Mouse (Mus musculus) heart, adult 2 months (tissue): ENCODE data around the gene Tead2. TPM values are rescaled to one million over a fixed set of nuclear protein-coding genes. Genes with fewer than 3 reads are reported as not detected.

Source experiments
- DNase-seq, 2 experiments: peaks; one replicate each; pipeline ENCODE4 v3.0.0; 2021
- H3K27ac ChIP-seq: fragments of 200-600 bp; 2 replicates; pipeline ENCODE4 v1.8.1; 2022
- H3K27me3 ChIP-seq: fragments of 200-500 bp; 2 replicates; pipeline ENCODE4 v1.6.1; 2012; ENCODE audit warnings: mild to moderate bottlenecking, low read length, inconsistent platforms, mixed read lengths; ENCODE audit not compliant: control insufficient read depth, insufficient read depth
- H3K36me3 ChIP-seq: fragments of 200-500 bp; 2 replicates; pipeline ENCODE4 v1.6.1; 2012; ENCODE audit warnings: low read length, inconsistent platforms; ENCODE audit not compliant: control insufficient read depth, insufficient read depth
- H3K4me1 ChIP-seq: fragments of 200-500 bp; 2 replicates; pipeline ENCODE4 v1.6.1; 2011; ENCODE audit warnings: low read length; ENCODE audit not compliant: control insufficient read depth, insufficient read depth
- H3K4me3 ChIP-seq: fragments of 200-600 bp; 2 replicates; pipeline ENCODE4 v1.8.1; 2022
- H3K79me2 ChIP-seq: fragments of 200-500 bp; replicated peaks from 2 replicates; pipeline ENCODE4 v1.6.1; 2012; ENCODE audit warnings: mild to moderate bottlenecking, inconsistent platforms, low read length, moderate library complexity, mixed read lengths; ENCODE audit not compliant: control insufficient read depth, insufficient read depth
- H3K9ac ChIP-seq: fragments of 200-500 bp; 2 replicates; pipeline ENCODE4 v1.6.1; 2012; ENCODE audit warnings: low read depth, mild to moderate bottlenecking, control low read depth, inconsistent platforms, low read length, mixed read lengths
- CTCF ChIP-seq: fragments of 200-600 bp; IDR thresholded peaks from 2 replicates; pipeline ENCODE4 v1.8.1; 2022; ENCODE audit warnings: antibody characterized with exemption, mild to moderate bottlenecking, moderate library complexity
- EP300 ChIP-seq: fragments of 200-500 bp; IDR thresholded peaks from 2 replicates; pipeline ENCODE4 v1.6.1; 2011; ENCODE audit warnings: low read depth, low read length, control low read depth; ENCODE audit not compliant: insufficient read depth
- POLR2A ChIP-seq: fragments of 200-500 bp; IDR thresholded peaks from 2 replicates; pipeline ENCODE4 v1.6.1; 2011; ENCODE audit warnings: mild to moderate bottlenecking, low read depth, low read length, control low read depth; ENCODE audit not compliant: insufficient read depth
- WGBS: fragments of 180-500 bp; shearing (Covaris S2); methylation state at CpG from one replicate; pipeline ENCODE4 v1.1.7; 2018; 5-methylcytosine and 5-hydroxymethylcytosine counted together
- intact Hi-C: fragments of 180-260 bp; cut with DNase I; formaldehyde crosslinking; loops from one replicate; pipeline ENCODE4 v1.15.1; 2025
- microRNA-seq, 2 experiments: library from miRNA; unstranded; fragments of <30 nt; microRNA quantifications; one replicate each; pipeline ENCODE4 v1.2.0; 2021
- polyA plus RNA-seq: library from polyadenylated mRNA; depleted of rRNA; stranded (reverse); fragments of >200 nt; gene quantifications from 2 replicates; pipeline ENCODE4 v1.2.3, GENCODE M21; 2012; rRNA removed
- total RNA-seq, 2 experiments: library from RNA; stranded (reverse); gene quantifications; 2 replicates each; pipeline ENCODE4 v1.2.3; 2021

Tead2 gene
- total and polyA plus RNA-seq, 3 experiments, result 6.2 to 14.0 (median 10.8) TPM

DNA sequence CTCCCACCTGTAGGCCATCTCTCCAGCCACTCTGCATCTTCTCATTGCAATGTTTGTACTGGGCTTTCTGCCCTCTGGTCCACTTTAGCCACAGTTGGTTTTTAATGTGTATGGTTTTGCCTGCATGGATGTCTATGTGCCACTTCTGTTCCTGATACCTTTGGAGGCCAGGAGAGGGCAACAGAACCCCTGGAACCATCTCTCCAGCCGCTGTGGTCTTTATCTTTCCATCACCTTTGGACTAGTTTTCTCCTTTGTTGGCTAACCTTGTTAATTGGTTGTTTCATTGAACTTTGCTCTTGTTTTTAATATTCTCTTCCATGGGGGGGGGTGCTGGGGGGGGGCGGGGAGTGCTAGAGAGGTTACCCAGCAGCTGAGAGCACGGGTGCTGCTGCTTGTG lies 48.8 kb downstream of the Tead2 start:
- H3K36me3 ChIP-seq, result no peaks in the 10 kb centered on the region
- H3K4me1 ChIP-seq, result no peaks in the 10 kb centered on the region; the same call in 1 of the 2 replicates
- H3K4me3 ChIP-seq, result no peak overlapping the region
- intact Hi-C loops, result no loop called here
- no peak overlapping the region for H3K9ac ChIP-seq
- H3K27ac ChIP-seq, result no peak overlapping the region
- no peak for TF ChIP-seq CTCF
- TF ChIP-seq EP300, result no peak
- TF ChIP-seq POLR2A, result no peak
- no peaks in the 10 kb centered on the region for H3K79me2 ChIP-seq
- H3K27me3 ChIP-seq, result no peaks in the 10 kb centered on the region
- DNase-seq, result no peak
- WGBS, result 63% methylated on average over 3 of the region's 3 CpGs

DNA sequence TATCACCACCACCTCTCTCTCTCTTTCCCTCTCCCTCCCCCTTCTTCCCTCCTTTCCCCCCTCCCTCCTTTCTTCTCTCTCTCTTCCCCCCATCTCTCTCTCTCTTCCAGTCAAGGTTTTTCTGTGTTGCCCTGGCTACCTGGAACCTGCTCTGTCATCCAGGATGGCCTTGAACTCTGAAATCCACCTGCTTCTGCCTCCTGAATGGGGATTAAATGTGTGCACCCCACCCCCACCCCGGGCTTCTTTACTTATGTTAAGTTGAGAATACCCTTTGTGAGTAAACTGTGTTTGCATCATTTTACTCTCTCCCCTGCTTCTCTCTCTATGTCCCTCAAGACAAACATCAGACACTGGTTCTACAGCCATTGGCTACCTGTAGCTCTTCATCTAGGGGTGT lies 50.0 kb downstream of the Tead2 start:
- 52% methylated on average over 1 of the region's 1 CpGs for WGBS

DNA sequence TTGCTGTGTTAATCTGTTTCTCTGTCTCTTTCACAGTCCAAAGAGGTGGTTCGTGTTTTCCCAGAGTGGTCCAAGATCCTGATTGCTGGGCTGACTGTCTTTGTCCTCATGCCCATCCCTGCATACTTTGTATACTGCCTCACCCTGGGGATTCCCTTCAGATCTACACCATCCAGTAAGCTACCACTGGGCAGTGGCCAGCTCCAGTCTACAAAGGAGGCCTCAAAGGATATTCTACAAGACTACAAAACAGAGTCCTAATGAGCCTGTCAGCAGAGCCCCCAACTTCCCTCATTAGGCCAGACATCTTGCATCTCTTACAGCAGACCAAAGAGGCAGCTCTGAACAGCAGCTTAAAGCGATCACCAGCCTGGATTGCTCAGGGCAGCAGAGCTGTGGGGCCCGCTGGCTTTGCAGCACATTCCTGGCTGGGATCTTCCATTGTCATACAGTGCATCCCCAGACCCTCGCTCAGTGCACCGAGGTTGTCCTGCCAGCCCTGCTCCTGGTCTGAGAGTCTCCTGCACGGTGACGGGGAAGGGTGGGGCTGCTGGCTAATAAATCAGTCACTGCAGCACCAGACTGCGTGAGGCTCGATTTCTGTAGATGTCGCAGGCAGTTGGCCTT lies 57.3 kb downstream of the Tead2 start:
- TF ChIP-seq POLR2A, result no peak
- no peak for TF ChIP-seq EP300
- no peak for TF ChIP-seq CTCF
- intact Hi-C loops, result no loop called here

More for the DNA sequence above, 50.0 kb downstream of the Tead2 start:
- Histone ChIP-seq H3K27ac (no peak overlapping the region), H3K27me3 (no peaks in the 10 kb centered on the region), H3K9ac (no peak overlapping the region), H3K36me3 (no peaks in the 10 kb centered on the region), H3K4me1 (no peaks in the 10 kb centered on the region; the same call in 1 of the 2 replicates), H3K4me3 (no peak overlapping the region), H3K79me2 (no peaks in the 10 kb centered on the region)
- intact Hi-C loops, result no loop called here
- no peak for DNase-seq
- TF ChIP-seq POLR2A, result no peak
- TF ChIP-seq EP300, result no peak

DNA sequence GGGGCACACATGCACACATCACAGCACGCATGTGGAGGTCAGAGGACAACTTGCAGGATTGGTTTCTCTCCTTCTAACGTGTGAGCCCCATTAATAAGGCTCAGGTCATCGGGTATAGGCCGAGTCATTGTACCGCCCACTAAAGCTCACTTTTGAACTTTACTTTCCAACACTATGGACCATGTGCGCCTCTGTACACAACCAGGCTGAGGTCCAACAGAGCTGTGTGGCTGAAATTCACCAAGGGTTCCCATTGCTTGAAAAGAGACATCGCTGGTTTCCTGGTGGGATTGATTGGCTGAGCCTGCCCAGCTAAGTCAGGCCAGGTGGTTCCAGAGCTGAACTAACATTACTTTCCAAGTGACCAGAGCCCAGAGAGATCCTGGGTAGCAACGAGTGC lies 58.1 kb downstream of the Tead2 start:
- DNase-seq, result no peak
- 83% methylated on average over 8 of the region's 8 CpGs for WGBS
- intact Hi-C loops, result no loop called here

More for the DNA sequence above, 57.3 kb downstream of the Tead2 start:
- Histone ChIP-seq H3K9ac (no peak overlapping the region), H3K36me3 (no peaks in the 10 kb centered on the region), H3K4me3 (no peak overlapping the region), H3K27me3 (peaks cover 1% of the 10 kb centered on the region; the same call in 1 of the 2 replicates), H3K79me2 (no peaks in the 10 kb centered on the region), H3K27ac (no peak overlapping the region), H3K4me1 (peaks cover 2% of the 10 kb centered on the region; the same call in 1 of the 2 replicates)
- DNase-seq, result no peak
- WGBS, result 80% methylated on average over 10 of the region's 10 CpGs

DNA sequence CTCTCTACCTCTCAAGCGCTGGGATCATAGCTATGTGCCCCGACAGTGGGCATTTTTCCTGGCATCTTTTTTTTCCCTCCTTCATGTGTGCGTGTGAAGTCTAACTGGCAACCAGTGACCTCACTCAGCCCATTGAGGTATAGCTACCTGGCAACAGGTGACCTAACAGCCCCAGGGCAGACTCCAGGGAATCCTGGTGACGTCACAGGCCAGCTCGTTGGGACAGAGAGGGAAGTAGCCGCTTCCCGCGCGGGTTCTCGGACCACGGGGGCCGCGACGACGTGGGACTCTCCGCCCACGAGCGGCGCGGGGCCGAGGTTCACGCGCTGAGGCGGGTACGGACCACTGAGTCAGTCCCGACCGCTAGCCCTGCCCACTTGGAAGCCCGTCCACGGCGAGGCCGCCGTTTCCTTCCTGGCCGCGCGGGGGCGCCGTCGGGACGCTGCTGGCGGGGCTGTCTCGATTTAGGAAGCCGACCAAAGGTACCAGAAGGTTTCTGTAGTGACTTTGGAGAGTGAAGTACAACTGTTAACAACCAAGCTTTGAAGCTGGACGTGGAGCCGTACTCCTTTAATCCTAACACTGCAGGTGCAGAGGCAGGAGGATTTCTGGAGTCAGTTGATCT lies 61.7 kb downstream of the Tead2 start, which contains the start of gene Slc6a21:
Gene Slc6a21, plus strand, starts transcription at position 378 of the 625 bp plus-strand sequence.
- Histone ChIP-seq H3K27ac (no peak within 1 kb of the TSS), H3K9ac (peak within 1 kb of the TSS; percentile 59), H3K4me1 (peaks cover 2% of the 10 kb centered on the region; the same call in 1 of the 2 replicates), H3K4me3 (peak within 1 kb of the TSS; percentile 42), H3K79me2 (no peaks in the 10 kb centered on the region), H3K36me3 (no peaks in the 10 kb centered on the region), H3K27me3 (peaks cover 1% of the 10 kb centered on the region; the same call in 1 of the 2 replicates)
- 8% methylated on average over 44 of the region's 44 CpGs for WGBS
- intact Hi-C loops, result loop anchor here (2.0 kb wide), 1 partner anchor 22 kb away; no protein-coding TSS in a partner anchor
- TF ChIP-seq POLR2A (no peak), CTCF (peak; percentile 99; the same call in 1 of the 2 replicates)
- DNase-seq, result peak; percentile 82 to 86

More for the DNA sequence above, 58.1 kb downstream of the Tead2 start:
- peaks cover 1% of the 10 kb centered on the region; the same call in 1 of the 2 replicates for H3K27me3 ChIP-seq
- no peak overlapping the region for H3K27ac ChIP-seq
- no peaks in the 10 kb centered on the region for H3K79me2 ChIP-seq
- no peaks in the 10 kb centered on the region for H3K36me3 ChIP-seq
- H3K4me3 ChIP-seq, result no peak overlapping the region
- peaks cover 2% of the 10 kb centered on the region; the same call in 1 of the 2 replicates for H3K4me1 ChIP-seq
- TF ChIP-seq CTCF (no peak), EP300 (no peak), POLR2A (no peak)
- H3K9ac ChIP-seq, result no peak overlapping the region

Small RNA genes lying within 50 kb of the gene (microRNA-seq; reads per million reads assigned to microRNA genes)
- gene Mir7055, result 0 reads per million in 2 experiments

Other genes starting within 250 kb of the Tead2 start
Only the 30 nearest of the 36 such genes appear.
- 10 to 100 TPM in 1 of 2 experiments, 1 to 10 TPM in 1; 9.5 to 11.5 TPM for gene Bcl2l12, start 217.0 kb upstream of the Tead2 start, total RNA-seq
- gene Bcl2l12, start 217.0 kb upstream of the Tead2 start, polyA plus RNA-seq, result 16.8 and 19.2 TPM in 2 replicates
- 10 to 100 TPM; 45.5 to 46.6 TPM for gene Scaf1, start 199.4 kb upstream of the Tead2 start, total RNA-seq
- 33.9 and 36.0 TPM in 2 replicates for gene Scaf1, start 199.4 kb upstream of the Tead2 start, polyA plus RNA-seq
- 10 to 100 TPM; 40.9 to 44.3 TPM for gene Rras, start 197.8 kb upstream of the Tead2 start, total RNA-seq
- 107 and 114 TPM in 2 replicates for gene Rras, start 197.8 kb upstream of the Tead2 start, polyA plus RNA-seq
- gene Prr12, start 162.9 kb upstream of the Tead2 start, total RNA-seq, result 10 to 100 TPM; 22.4 to 23.0 TPM
- gene Prr12, start 162.9 kb upstream of the Tead2 start, polyA plus RNA-seq, result 4.9 and 7.1 TPM in 2 replicates
- 10 to 100 TPM; 27.0 to 29.3 TPM for gene Nosip, start 153.3 kb upstream of the Tead2 start, total RNA-seq
- 41.7 and 43.6 TPM in 2 replicates for gene Nosip, start 153.3 kb upstream of the Tead2 start, polyA plus RNA-seq
- gene Prrg2, start 153.1 kb upstream of the Tead2 start, total RNA-seq, result 1 to 10 TPM; 5.5 to 6.2 TPM
- gene Prrg2, start 153.1 kb upstream of the Tead2 start, polyA plus RNA-seq, result 19.8 and 23.6 TPM in 2 replicates
- gene Rcn3, start 123.5 kb upstream of the Tead2 start, total RNA-seq, result 10 to 100 TPM; 24.6 to 27.9 TPM
- 52.2 and 64.5 TPM in 2 replicates for gene Rcn3, start 123.5 kb upstream of the Tead2 start, polyA plus RNA-seq
- 10 to 100 TPM; 60.3 to 67.5 TPM for gene Fcgrt, start 111.9 kb upstream of the Tead2 start, total RNA-seq
- 82.8 and 100 TPM in 2 replicates for gene Fcgrt, start 111.9 kb upstream of the Tead2 start, polyA plus RNA-seq
- 100 to 1,000 TPM; 534 to 613 TPM for gene Rps11, start 91.3 kb upstream of the Tead2 start, total RNA-seq
- gene Rps11, start 91.3 kb upstream of the Tead2 start, polyA plus RNA-seq, result 186 and 258 TPM in 2 replicates
- gene Rpl13a, start 87.0 kb upstream of the Tead2 start, total RNA-seq, result 100 to 1,000 TPM; 561 to 659 TPM
- gene Rpl13a, start 87.0 kb upstream of the Tead2 start, polyA plus RNA-seq, result 915 and 1,061 TPM in 2 replicates
- under 1 TPM in 1 of 2 experiments, not detected in 1; 0.80 TPM for gene Gm45713, start 79.5 kb upstream of the Tead2 start, total RNA-seq
- 4.5 and 4.6 TPM in 2 replicates for gene Gm45713, start 79.5 kb upstream of the Tead2 start, polyA plus RNA-seq
- 1 to 10 TPM; 5.5 to 6.4 TPM for gene Flt3l, start 79.3 kb upstream of the Tead2 start, total RNA-seq
- gene Flt3l, start 79.3 kb upstream of the Tead2 start, polyA plus RNA-seq, result 47.4 and 59.1 TPM in 2 replicates
- 10 to 100 TPM; 33.8 to 36.7 TPM for gene Pih1d1, start 61.5 kb upstream of the Tead2 start, total RNA-seq
- gene Pih1d1, start 61.5 kb upstream of the Tead2 start, polyA plus RNA-seq, result 48.1 and 51.2 TPM in 2 replicates
- 10 to 100 TPM; 19.7 to 25.1 TPM for gene Aldh16a1, start 61.2 kb upstream of the Tead2 start, total RNA-seq
- gene Aldh16a1, start 61.2 kb upstream of the Tead2 start, polyA plus RNA-seq, result 23.5 and 23.9 TPM in 2 replicates
- 10 to 100 TPM; 18.3 to 24.3 TPM for gene Slc17a7, start 51.8 kb upstream of the Tead2 start, total RNA-seq
- gene Slc17a7, start 51.8 kb upstream of the Tead2 start, polyA plus RNA-seq, result 29.1 and 36.8 TPM in 2 replicates
- not detected for gene Gfy, start 36.2 kb upstream of the Tead2 start, total RNA-seq
- not detected in 2 replicates for gene Gfy, start 36.2 kb upstream of the Tead2 start, polyA plus RNA-seq
- gene Pth2, start 34.8 kb upstream of the Tead2 start, total RNA-seq, result not detected
- not detected in 2 replicates for gene Pth2, start 34.8 kb upstream of the Tead2 start, polyA plus RNA-seq
- not detected for gene Ccdc155, start 10.9 kb upstream of the Tead2 start, total RNA-seq
- 0.06 and 0.12 TPM in 2 replicates for gene Ccdc155, start 10.9 kb upstream of the Tead2 start, polyA plus RNA-seq
- gene Dkkl1, start 3.6 kb upstream of the Tead2 start, total RNA-seq, result not detected
- 0.37 and 0.73 TPM in 2 replicates for gene Dkkl1, start 3.6 kb upstream of the Tead2 start, polyA plus RNA-seq
- gene Cd37, start 23.4 kb downstream of the Tead2 start, total RNA-seq, result 1 to 10 TPM; 3.1 to 4.3 TPM
- gene Cd37, start 23.4 kb downstream of the Tead2 start, polyA plus RNA-seq, result 10.0 and 21.2 TPM in 2 replicates
- gene Slc6a16, start 25.3 kb downstream of the Tead2 start, total RNA-seq, result not detected
- 0.15 TPM in 1 of 2 replicates, not detected in the other for gene Slc6a16, start 25.3 kb downstream of the Tead2 start, polyA plus RNA-seq
- not detected for gene Slc6a21, start 61.8 kb downstream of the Tead2 start, total RNA-seq
- 0.38 and 0.55 TPM in 2 replicates for gene Slc6a21, start 61.8 kb downstream of the Tead2 start, polyA plus RNA-seq
- gene Trpm4, start 118.0 kb downstream of the Tead2 start, total RNA-seq, result 10 to 100 TPM; 21.0 to 21.4 TPM
- gene Trpm4, start 118.0 kb downstream of the Tead2 start, polyA plus RNA-seq, result 38.7 and 40.9 TPM in 2 replicates
- 1,000 to 10,000 TPM in 1 of 2 experiments, 100 to 1,000 TPM in 1; 863 to 1,007 TPM for gene Hrc, start 119.5 kb downstream of the Tead2 start, total RNA-seq
- gene Hrc, start 119.5 kb downstream of the Tead2 start, polyA plus RNA-seq, result 383 and 578 TPM in 2 replicates
- under 1 TPM; 0.11 to 0.26 TPM for gene Ppfia3, start 151.3 kb downstream of the Tead2 start, total RNA-seq
- gene Ppfia3, start 151.3 kb downstream of the Tead2 start, polyA plus RNA-seq, result 0.09 and 0.14 TPM in 2 replicates
- 1 to 10 TPM; 1.0 to 1.6 TPM for gene Lin7b, start 154.8 kb downstream of the Tead2 start, total RNA-seq
- 2.3 and 3.4 TPM in 2 replicates for gene Lin7b, start 154.8 kb downstream of the Tead2 start, polyA plus RNA-seq
- gene Snrnp70, start 180.0 kb downstream of the Tead2 start, total RNA-seq, result 10 to 100 TPM; 85.0 to 99.5 TPM
- 117 and 151 TPM in 2 replicates for gene Snrnp70, start 180.0 kb downstream of the Tead2 start, polyA plus RNA-seq
- 1 to 10 TPM; 5.9 to 6.0 TPM for gene Kcna7, start 189.9 kb downstream of the Tead2 start, total RNA-seq
- 6.7 and 7.6 TPM in 2 replicates for gene Kcna7, start 189.9 kb downstream of the Tead2 start, polyA plus RNA-seq
- gene Ntf5, start 197.9 kb downstream of the Tead2 start, total RNA-seq, result under 1 TPM; 0.11 to 0.50 TPM
- 0.32 and 0.43 TPM in 2 replicates for gene Ntf5, start 197.9 kb downstream of the Tead2 start, polyA plus RNA-seq
- gene Lhb, start 205.1 kb downstream of the Tead2 start, total RNA-seq, result not detected
- gene Lhb, start 205.1 kb downstream of the Tead2 start, polyA plus RNA-seq, result 0.84 TPM in 1 of 2 replicates, not detected in the other